1 mouse cellular context compared by ENCODE assay signal in genomic region chr1:129943116-129943515, GRCm38 (mm10).
TF ChIP-seq lines count a peak whose summit lies in the region.

No protein-coding gene starts in this region.

TF ChIP-seq in CH12.LX, 34 proteins besides CTCF, POLR2A, EP300 and RAD21 (continued from another document):
- no peak for TF ChIP-seq ZKSCAN1 (IDR thresholded peaks at IDR 0.05; ENCODE audit: borderline replicate concordance, low read depth, low read length)
- no peak for TF ChIP-seq E2F4 (IDR thresholded peaks at IDR 0.05; ENCODE audit: insufficient replicate concordance, low read depth, low read length)
- no peak for TF ChIP-seq ETS1 (conservative IDR thresholded peaks at IDR 0.05; ENCODE audit: low read depth, low read length)
